Mouse (Mus musculus) brain, adult 2 months (tissue): ENCODE results near the gene Cep112.
A peak's percentile ranks its signal among the peaks of the same experiment; 100 is the strongest.

Experiments used
- DNase-seq: peaks from one replicate; pipeline ENCODE4 v3.0.0; 2011; ENCODE audit warnings: low read depth, low spot score

The Cep112 gene

GRCm38 (mm10) chr11:108605301-108605700, 180.3 kb downstream of the Cep112 start:
- DNase-seq, result peak; percentile 43

GRCm38 (mm10) chr11:108606036-108606435, 181.0 kb downstream of the Cep112 start:
- peak; percentile 63 for DNase-seq

DNA sequence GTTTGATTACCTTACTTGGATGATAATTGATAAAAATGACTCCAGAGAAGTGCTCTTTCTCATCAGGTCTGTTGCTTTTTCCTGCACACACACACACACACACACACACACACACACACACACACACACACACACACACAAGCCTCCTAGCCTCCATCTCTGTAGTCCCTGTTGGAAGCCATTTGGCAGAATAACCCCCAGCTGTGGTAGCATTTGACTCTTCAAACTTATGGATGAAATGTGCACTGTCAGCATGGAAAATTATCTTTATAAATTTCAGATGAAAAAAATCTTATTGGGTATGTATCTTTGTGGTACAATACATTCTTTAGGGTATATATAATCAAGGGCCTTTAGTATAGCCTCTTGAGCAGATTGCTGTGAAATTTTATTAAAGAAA, 181.8 kb downstream of the Cep112 start:
- DNase-seq, result no peak

DNA sequence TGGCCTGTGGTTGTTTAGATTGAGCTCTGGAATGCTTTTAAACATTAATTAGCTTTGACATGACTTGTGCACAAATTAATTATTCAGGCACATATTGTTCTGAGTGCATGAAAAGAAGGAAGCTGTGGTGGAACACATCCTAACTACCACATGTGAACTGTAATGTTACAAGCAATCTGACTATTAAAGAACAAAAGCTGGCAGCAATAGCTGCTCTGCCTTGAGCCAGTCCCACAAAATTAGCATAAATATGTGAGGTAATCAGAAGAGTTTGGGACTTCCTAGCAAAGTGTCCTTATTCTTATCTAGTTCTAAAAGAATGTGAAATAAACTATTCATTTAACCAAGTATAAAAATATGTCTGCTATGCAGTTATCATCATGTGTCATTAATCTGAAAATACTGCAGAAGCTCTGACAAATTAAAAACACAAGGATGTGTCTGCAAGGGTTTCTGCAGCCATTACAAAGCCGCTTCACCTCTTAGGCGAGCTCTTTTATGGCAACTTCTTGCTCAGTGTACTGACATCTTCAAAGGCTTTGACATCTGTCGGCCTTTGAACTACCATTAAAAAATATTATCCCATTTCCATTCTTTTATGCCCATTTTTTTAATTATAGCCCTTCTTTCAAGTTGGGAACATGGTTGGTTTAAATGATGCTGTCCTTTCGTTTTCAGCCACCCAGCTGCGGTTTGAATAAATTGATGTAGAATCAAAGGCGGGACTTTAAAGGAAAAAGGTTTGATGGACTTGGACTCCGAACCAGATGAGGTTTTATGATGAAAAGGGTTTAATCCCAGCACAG, 195.8 kb downstream of the Cep112 start:
- no peak for DNase-seq

DNA sequence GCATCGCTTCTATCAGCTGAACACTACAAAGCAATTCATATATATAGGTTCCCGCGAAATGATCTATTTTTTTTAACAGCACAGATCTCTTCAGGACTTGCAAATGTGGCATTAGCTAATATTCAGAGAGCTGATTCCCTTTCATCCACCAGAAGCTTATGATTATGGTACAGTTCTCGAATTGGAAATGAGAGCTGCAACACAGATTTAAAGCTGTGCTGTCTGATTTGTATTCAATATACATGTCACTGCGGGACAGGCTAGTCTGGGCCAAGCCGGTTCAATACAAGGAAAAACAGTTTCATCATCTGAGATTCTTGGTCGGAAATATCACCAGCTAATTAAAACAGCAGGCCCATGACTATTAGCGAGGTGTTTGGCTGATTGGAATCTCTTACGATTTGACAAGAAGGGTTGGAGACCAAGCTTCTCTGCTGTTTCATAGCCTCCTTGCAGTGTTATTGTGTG, 196.5 kb downstream of the Cep112 start:
- DNase-seq, result peak; percentile 33

GRCm38 (mm10) chr11:108625546-108626232, 200.7 kb downstream of the Cep112 start:
- no peak for DNase-seq

DNA sequence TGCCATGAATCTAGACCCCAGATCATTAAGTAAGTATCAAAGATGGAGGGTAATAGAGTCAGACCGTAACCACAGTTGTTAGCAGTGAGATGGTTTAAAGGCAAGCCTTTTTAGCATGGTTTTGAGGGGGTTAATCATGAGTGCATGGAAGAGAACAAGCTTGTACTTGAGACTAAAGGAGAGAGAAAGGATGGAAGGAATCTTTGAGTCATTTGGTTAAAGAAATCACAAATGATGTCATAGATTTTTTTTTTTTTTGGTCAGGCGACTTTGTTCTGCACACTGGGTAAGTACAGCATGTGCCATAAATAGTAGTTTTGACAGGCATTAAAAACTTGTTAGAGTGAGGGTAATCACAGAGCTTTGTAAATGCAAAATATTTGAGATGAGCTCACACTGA, 212.8 kb downstream of the Cep112 start:
- no peak for DNase-seq

DNA sequence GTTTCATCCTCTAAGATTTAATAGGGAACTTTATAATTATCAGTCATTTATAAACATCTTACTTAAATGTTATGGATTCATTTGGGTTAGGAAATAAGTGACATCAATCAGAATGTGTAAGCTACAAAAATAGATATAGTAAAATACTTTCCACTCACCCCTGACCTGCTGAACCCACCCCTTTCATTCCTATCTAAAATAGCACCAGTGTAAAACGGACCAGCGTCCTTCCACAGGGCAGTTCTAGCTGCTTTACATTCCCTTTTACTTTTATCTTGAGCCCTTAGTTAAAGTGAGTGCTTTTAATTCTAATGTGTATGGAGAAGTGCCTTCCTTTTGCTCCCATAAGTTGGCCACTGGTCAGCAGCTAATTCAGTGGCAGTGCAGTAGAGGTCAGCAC, 230.6 kb downstream of the Cep112 start:
- no peak for DNase-seq

GRCm38 (mm10) chr11:108682014-108682413, 257.0 kb downstream of the Cep112 start:
- DNase-seq, result peak; percentile 27

GRCm38 (mm10) chr11:108696563-108696962, 271.6 kb downstream of the Cep112 start:
- DNase-seq, result no peak

DNA sequence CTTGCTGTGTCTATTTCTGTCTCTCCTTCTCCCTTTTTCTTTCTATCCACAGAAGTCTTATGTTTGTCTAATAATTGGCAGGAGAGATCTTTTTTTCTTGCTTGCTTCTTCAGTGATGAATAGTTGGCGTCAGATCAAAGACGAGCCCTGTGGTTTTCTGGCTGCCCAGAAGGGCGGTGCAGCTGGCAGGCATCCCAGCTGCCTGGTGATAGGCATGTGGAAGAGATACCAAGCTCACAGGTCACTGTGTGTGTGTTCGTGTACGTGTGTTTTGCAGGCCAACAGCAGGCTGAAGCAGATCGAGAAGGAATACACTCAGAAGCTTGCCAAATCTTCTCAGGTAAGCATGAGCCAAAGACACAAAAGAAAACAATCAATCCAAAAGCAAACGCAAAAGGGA, 327.3 kb downstream of the Cep112 start:
- peak; percentile 75 for DNase-seq

- DNase-seq, result no peak
Measured at GRCm38 (mm10) chr11:108752765-108753164, 327.8 kb downstream of the Cep112 start.

DNA sequence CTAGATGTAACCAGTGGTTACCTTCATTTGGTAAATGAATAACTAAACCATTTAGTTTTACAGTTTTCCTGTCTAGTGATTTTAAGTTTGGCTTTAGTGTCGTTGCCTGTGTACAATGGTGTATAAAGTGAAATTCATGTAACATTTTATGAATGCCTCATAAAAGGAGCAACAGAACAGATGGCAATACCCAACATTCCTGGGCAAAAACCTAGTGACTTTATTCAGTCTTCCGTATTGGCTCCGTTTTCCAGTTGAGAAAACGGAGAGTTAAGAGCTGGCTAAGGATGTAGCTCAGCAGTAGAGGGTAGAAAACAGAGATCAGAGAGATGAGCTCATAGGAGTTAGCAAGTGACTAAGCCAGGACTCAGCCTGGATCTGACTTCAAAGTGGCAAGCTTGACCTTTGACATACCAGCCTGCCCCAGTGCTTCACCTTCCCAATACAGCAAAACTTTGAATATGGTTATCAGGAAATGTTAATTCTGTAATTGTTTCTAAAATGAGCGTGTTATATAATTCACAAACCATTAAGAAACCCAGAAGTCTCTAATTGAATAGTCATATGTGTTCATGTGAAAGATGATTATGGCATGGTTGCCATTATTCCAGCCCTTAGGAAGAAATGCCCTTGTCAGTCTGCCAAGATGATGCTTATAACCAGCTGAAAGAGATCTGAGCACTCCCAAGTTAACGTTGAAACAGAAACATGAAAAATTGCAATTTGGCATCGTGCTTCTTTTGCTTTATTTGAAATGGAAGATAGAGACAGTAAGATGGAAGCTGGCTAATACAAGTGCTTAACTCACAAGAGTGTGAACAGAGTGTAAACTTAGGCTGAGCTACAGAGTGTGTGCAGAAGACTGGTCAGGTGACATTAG, 328.6 kb downstream of the Cep112 start:
- no peak for DNase-seq

GRCm38 (mm10) chr11:108757211-108757610, 332.2 kb downstream of the Cep112 start:
- DNase-seq, result no peak

GRCm38 (mm10) chr11:108757626-108758430, 332.8 kb downstream of the Cep112 start:
- DNase-seq, result peak; percentile 80

- DNase-seq, result no peak
Measured at GRCm38 (mm10) chr11:108770064-108770463, 345.1 kb downstream of the Cep112 start.

DNA sequence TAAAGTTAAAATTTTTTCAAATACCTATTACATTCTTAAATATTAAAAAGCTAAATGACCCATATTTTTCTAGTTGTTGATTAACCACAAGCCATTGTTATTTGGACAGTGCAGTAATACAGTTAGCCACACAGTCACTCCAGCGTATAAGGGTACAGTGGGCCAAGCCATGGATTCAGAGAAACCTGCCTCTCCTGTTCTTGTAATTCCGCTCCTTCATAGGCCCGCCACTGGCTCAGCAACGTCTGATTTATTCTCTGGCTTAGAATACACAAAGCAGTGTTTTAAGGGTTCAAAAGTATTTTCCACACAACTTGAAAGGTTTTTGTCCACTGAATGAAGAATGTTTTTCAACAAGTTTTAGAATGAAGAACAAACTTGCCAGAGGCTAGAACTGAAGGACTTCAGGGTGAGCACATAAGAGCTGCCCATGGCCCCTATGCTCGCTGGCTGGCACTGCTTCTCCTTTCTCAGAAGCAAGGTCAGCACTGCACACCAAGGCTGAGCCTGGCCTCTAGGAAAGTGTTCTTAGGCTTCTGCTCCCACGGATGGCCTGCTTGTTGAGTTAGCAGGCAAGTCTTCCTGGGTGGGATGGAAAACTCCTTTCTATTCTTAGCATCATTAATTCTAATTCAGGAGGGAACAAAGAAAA, 349.2 kb downstream of the Cep112 start:
- DNase-seq, result no peak

- DNase-seq, result no peak
Measured at GRCm38 (mm10) chr11:108777158-108777557, 352.2 kb downstream of the Cep112 start.

DNA sequence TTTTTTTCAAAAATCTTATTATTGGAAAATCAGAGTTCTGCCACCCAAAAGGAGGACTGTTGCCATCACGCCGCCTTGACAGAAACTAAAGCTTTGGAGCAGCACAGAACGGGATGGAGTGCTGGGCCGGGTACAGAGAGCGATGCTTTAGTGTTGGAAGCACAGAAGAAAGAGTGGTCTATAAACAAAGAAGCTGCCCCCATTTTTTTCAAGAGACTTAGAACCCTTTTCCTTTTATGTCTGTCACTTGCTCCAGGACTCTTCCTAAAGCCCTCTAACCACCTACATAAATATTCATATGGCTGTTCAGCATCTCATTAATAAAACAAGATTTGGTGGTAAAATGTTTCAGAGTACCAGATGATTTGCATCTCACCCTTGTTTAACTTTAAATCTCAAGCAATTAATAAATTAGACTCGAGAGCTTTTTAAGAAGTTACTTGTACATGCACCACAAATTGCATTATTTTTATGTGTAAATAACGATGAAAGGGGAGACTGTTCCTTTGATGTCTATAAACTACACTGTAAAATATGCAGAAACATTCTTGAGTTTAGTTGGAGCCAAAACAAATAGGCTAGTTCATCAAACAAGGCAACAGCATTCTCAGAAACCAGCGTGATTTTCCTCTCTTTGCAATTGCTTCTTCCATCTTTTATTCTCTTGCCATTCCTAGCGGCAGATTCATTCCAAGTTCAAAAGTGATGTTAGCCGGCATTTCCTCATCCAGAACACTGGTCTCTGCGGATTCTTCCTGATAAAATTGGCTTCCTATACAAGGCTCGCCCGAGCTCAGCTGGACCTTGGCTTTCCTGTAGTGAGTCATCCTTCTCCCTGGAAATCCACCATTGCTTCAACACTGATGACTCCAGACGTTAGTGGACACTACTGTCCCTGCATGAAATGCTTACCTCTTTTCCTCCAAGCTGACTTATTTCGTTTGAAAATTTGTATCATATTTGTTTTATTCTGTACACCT, 355.6 kb downstream of the Cep112 start:
- DNase-seq, result peak; percentile 20
